Mouse (Mus musculus) kidney, adult 2 months (tissue): Measurements from ENCODE around the gene Snrpa1. TPM values are rescaled to one million over a fixed set of nuclear protein-coding genes. Genes with fewer than 3 reads are reported as not detected.

Experiments
- DNase-seq: peaks from one replicate; pipeline ENCODE4 v3.0.0; 2021
- H3K27ac ChIP-seq: fragments of 200-500 bp; 2 replicates; pipeline ENCODE4 v1.5.1; 2012; ENCODE audit warnings: low read depth, low read length, control low read depth, inconsistent platforms; ENCODE audit not compliant: insufficient read depth
- H3K27me3 ChIP-seq: fragments of 200-500 bp; replicated peaks from 2 replicates; pipeline ENCODE4 v1.6.1; 2012; ENCODE audit warnings: mild to moderate bottlenecking, moderate library complexity, low read length, inconsistent platforms; ENCODE audit not compliant: control insufficient read depth, insufficient read depth
- H3K36me3 ChIP-seq: fragments of 200-500 bp; 2 replicates; pipeline ENCODE4 v1.6.1; 2012; ENCODE audit warnings: mild to moderate bottlenecking, moderate library complexity, low read length, inconsistent platforms; ENCODE audit not compliant: control insufficient read depth, insufficient read depth
- H3K4me1 ChIP-seq: fragments of 200-500 bp; 2 replicates; pipeline ENCODE4 v1.6.1; 2011; ENCODE audit warnings: low read length; ENCODE audit not compliant: control insufficient read depth, insufficient read depth
- H3K4me3 ChIP-seq: fragments of 200-500 bp; 2 replicates; pipeline ENCODE4 v1.5.1; 2011; ENCODE audit warnings: mild to moderate bottlenecking, low read depth, low read length, control low read depth; ENCODE audit not compliant: insufficient read depth
- CTCF ChIP-seq: fragments of 200-500 bp; conservative IDR thresholded peaks from 2 replicates; pipeline ENCODE4 v1.5.1; 2011; ENCODE audit warnings: low read depth, mild to moderate bottlenecking, control low read depth, low read length, moderate library complexity, mixed read lengths; ENCODE audit not compliant: insufficient read depth, insufficient read length
- POLR2A ChIP-seq: fragments of 200-500 bp; IDR thresholded peaks from one replicate; pipeline ENCODE4 v1.6.1; 2011; ENCODE audit warnings: low read depth, low read length, control low read depth
- WGBS: fragments of 180-500 bp; shearing (Covaris S2); methylation state at CpG from one replicate; pipeline ENCODE4 v1.1.7; 2018; 5-methylcytosine and 5-hydroxymethylcytosine counted together
- polyA plus RNA-seq: library from polyadenylated mRNA; depleted of rRNA; stranded (reverse); fragments of >200 nt; gene quantifications from 2 replicates; pipeline ENCODE4 v1.2.3, GENCODE M21; 2012; rRNA removed

The Snrpa1 gene
- polyA plus RNA-seq, 1 experiment, result 10.9 TPM

DNA sequence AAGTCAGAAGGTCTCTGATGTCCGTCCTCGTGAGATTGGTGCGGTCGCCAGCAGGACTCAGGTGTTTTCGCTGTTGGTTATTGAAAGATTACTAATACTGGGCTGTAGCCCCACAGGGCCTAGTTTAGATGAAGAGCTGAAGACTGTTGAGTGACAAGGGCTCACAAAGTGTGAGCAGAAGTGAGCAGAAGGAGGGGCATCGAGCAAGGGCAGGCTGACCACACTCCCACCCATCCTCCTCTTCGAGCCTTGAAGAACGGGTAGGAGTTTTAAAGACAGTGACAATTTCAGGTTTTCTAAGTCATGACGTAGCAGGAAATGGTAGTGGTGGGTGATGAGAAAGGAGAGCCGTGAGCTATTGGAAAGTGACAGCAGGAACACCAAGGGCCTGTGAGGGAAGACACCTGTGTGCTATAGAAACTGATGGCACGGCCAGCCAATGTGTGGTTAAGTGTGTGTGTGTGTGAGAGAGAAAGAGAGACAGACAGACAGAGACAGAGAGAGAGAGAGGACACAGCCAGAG lies 57.1 kb downstream of the Snrpa1 start:
- H3K27ac ChIP-seq, result no peak overlapping the region
- no peak overlapping the region for H3K4me3 ChIP-seq
- WGBS, result 80% methylated on average over 11 of the region's 11 CpGs
- no peak for TF ChIP-seq CTCF
- TF ChIP-seq POLR2A, result no peak
- no peak for DNase-seq
- peaks cover 1% of the 10 kb centered on the region; the same call in 1 of the 2 replicates for H3K4me1 ChIP-seq
- H3K36me3 ChIP-seq, result no peaks in the 10 kb centered on the region
- H3K27me3 ChIP-seq, result no peaks in the 10 kb centered on the region

DNA sequence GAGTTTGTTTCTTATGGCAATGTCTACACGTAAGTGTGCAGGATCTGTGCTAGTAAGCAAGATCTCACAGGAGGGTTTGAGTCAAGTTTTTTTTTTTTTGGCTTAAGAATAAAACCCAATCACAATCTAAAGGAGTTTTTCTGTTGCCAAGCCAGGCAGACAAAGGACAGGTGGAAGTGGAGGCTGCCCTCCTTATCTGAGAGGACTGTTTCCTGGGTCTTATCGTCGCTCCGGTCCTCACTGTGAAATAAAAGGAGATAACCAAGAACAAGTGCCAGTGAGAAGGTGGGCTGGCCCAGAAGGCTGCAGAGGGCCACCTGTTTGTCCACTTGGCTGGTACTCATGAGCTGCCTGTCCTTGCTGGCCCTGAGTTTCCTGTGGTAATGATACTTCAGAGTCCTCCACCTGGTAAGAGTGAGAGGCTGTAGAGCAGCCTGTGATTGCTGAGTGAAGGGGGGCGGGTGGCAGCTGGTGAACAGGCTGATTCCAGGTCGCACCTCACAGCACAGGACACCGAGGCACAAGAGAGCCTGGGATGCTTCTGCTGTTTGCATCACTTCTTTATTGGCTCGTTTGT lies 58.2 kb downstream of the Snrpa1 start:
- TF ChIP-seq CTCF (no peak), POLR2A (no peak)
- Histone ChIP-seq H3K27me3 (no peaks in the 10 kb centered on the region), H3K4me3 (no peak overlapping the region), H3K4me1 (no peaks in the 10 kb centered on the region; the same call in 1 of the 2 replicates), H3K27ac (no peak overlapping the region), H3K36me3 (no peaks in the 10 kb centered on the region)
- 78% methylated on average over 8 of the region's 8 CpGs for WGBS
- no peak for DNase-seq

DNA sequence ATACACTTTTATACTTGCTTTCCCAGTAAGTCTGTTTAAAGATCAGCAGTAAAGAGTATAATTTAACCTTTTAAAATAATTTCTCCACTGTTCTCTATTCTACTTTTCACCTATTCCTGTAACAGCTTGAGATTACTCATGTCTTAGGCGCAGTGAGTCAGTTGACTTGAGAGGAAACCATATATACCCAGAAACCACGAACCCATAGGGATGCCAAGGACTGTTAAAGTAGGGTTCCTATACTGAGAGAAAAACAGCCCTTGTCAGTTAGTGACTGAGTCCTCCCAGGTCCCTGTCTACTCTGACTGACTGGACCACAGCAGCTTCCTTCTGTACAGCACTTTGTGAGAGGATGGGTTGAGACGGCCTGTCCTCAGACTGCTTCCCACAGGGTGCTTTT lies 59.2 kb downstream of the Snrpa1 start:
- H3K36me3 ChIP-seq, result no peaks in the 10 kb centered on the region

DNA sequence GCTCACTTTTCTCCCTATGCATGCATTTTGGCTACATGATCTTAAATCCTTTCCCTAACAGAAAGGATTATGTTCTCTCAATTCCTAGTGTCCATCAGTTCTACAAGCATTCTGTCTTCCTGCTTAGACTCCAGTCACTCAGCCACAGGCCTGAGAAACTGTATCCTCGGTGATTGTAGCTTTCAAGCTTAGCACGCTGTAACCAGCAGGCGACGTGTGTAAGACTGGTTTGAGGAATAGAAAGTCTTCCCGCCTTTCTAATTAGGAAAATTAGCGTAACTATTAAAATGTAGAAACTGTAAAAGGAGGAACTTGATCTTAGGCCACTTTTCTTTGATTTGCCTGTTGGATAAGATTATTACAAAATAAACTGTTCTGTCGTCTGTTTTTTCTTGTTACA lies 60.0 kb downstream of the Snrpa1 start:
- WGBS, result 77% methylated on average over 7 of the region's 7 CpGs
- H3K27me3 ChIP-seq, result no peaks in the 10 kb centered on the region
- no peak overlapping the region for H3K27ac ChIP-seq
- no peak overlapping the region for H3K4me3 ChIP-seq
- DNase-seq, result no peak
- no peaks in the 10 kb centered on the region for H3K36me3 ChIP-seq
- no peaks in the 10 kb centered on the region; the same call in 1 of the 2 replicates for H3K4me1 ChIP-seq
- TF ChIP-seq POLR2A, result no peak
- TF ChIP-seq CTCF, result no peak

More for the DNA sequence above, 59.2 kb downstream of the Snrpa1 start:
- no peak overlapping the region for H3K27ac ChIP-seq
- H3K4me1 ChIP-seq, result no peaks in the 10 kb centered on the region; the same call in 1 of the 2 replicates
- TF ChIP-seq CTCF (no peak), POLR2A (no peak)
- H3K27me3 ChIP-seq, result no peaks in the 10 kb centered on the region
- DNase-seq, result no peak
- WGBS, result 85% methylated on average over 3 of the region's 3 CpGs
- no peak overlapping the region for H3K4me3 ChIP-seq

DNA sequence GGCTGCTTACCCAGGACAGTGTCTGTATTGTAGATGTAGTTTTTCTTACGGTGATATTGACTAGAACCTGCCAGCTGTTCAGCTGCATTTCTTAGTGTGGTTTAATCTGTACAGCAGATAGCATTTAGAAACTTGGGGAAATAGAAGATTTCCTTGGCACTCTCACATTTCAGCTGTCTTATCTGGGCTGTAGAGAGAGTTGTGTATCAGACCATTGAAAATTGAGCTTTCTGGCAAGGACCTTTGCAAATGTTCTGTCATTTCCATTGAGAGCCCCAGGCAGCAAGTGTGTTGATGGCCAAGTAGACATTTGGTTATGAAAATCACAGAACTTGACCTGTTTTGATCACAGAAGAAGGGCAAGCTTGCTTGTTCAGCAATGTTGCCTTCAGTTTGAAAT lies 61.3 kb downstream of the Snrpa1 start:
- H3K4me1 ChIP-seq, result peaks cover 4% of the 10 kb centered on the region; the same call in 1 of the 2 replicates
- no peaks in the 10 kb centered on the region for H3K36me3 ChIP-seq
- DNase-seq, result no peak
- TF ChIP-seq CTCF (no peak), POLR2A (no peak)
- no peak overlapping the region for H3K27ac ChIP-seq
- WGBS, result 87% methylated on average over 1 of the region's 1 CpGs
- no peak overlapping the region for H3K4me3 ChIP-seq
- H3K27me3 ChIP-seq, result no peaks in the 10 kb centered on the region

DNA sequence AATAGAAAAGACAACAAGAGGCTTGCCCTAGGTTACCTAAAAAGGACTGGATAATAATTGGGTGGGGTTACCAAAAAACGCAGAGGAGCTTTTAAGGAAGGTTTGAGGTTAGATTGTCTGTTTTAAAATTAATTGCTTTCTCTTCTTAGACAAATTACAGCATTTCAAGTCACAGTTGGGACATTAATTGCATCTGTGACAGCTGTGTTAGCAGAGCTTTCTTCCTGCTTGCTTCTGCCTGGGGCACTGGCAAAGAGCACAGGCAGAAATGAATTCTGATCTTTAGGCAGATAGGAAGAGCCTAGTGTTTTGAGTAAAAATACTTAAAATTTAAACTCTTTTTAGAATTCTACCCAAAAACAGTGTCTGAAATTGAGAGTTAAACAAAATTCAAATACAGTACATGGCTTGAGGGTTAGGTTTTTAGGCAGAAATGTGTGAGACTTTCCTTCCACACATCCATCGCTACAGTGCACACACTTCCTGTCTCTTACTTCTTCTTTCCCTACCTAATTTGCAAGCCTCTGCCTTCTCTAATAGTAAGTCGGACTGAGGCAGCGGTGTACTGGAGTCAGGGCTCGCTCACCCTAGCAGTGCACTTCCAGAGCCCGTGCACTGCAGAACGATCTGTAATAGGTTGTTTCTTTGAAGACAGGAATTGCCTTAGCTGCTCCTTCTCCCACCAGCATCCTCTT lies 62.0 kb downstream of the Snrpa1 start:
- Histone ChIP-seq H3K4me3 (no peak overlapping the region), H3K27ac (no peak overlapping the region), H3K27me3 (no peaks in the 10 kb centered on the region), H3K4me1 (peaks cover 4% of the 10 kb centered on the region; the same call in 1 of the 2 replicates), H3K36me3 (no peaks in the 10 kb centered on the region)
- no peak for DNase-seq
- 39% methylated on average over 7 of the region's 7 CpGs for WGBS
- TF ChIP-seq CTCF (no peak), POLR2A (no peak)

Other genes with a start within 250 kb of the Snrpa1 start
- gene Pcsk6, start 197.3 kb upstream of the Snrpa1 start, polyA plus RNA-seq, result 25.0 and 28.3 TPM in 2 replicates
- gene Gm45213, start 15.4 kb upstream of the Snrpa1 start, polyA plus RNA-seq, result not detected in 2 replicates
- 77.2 and 84.6 TPM in 2 replicates for gene Selenos, start 20.6 kb downstream of the Snrpa1 start, polyA plus RNA-seq
- gene Chsy1, start 50.5 kb downstream of the Snrpa1 start, polyA plus RNA-seq, result 5.4 and 6.4 TPM in 2 replicates